Mouse (Mus musculus): ENCODE measurements around the gene Prkd3. TPM values are rescaled to one million over a fixed set of nuclear protein-coding genes. Genes with fewer than 3 reads are reported as not detected.

The Prkd3 gene
- polyA plus RNA-seq, 1 experiment from 2014 or later, result 9.9 TPM

DNA sequence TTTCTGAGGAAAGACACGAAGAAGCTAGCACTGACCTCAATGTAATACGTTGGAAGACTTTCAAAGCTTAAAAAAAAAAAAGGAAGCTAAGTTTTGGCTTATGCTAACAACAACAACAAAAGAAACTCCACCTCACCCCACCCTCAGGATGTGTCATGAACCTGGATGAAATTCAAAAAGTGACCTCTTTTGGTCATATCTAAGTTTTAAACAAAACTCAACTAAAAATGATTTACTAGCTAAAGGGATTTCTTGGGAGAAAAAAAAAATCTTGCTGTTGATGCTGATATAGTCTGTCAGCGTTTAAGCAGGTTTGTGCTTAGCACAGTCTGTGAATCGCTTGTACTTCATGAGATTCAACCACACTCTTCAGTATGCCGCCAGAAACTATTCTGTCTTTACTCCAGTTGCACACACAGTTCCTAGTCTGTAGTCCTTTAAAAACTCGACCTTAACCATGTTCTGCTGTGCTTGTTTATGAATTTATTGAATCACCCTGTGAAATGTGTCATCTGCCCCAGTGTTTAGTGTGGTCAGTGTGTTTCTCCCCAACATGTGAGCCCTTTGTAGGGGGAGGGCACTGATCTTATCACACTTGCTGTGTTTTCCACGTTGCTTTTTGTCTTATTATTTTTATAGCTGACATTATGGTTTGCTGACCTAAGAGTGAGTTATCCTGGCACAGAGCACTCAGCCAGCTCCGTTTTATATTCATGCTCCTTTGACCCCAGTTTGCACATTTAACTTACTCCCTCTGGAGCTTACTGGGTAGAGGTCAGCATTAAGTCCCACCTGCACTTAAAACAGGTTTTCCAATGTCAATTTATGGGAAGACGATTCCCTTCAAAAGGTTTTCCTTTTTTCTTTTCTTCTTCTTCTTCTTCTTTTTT, 25.4 kb downstream of the Prkd3 start:
- 57% methylated on average over 9 of the region's 9 CpGs for WGBS
- no peak for ATAC-seq
- no peak overlapping the region for H3K4me3 ChIP-seq (ENCODE audit: low read depth, low read length)
- H3K9me3 ChIP-seq (ENCODE audit: control insufficient read depth), result no peaks in the 10 kb centered on the region
- no peak overlapping the region for H3K4me2 ChIP-seq (replicated peaks; ENCODE audit: low read depth)
- no peaks in the 10 kb centered on the region for H3K36me3 ChIP-seq (ENCODE audit: control insufficient read depth, insufficient read depth)
- H3K4me1 ChIP-seq (replicated peaks; ENCODE audit: control insufficient read depth, insufficient read depth, low read length), result no peaks in the 10 kb centered on the region
- no peaks in the 10 kb centered on the region for H3K27me3 ChIP-seq (replicated peaks; ENCODE audit: control insufficient read depth, insufficient read depth, low read length)
- no peak overlapping the region for H3K27ac ChIP-seq (ENCODE audit: low read depth, low read length)
- H3K9ac ChIP-seq (ENCODE audit: low read depth, low read length), result no peak overlapping the region
- TF ChIP-seq CTCF (IDR thresholded peaks at IDR 0.05; ENCODE audit: low read depth), result no peak

DNA sequence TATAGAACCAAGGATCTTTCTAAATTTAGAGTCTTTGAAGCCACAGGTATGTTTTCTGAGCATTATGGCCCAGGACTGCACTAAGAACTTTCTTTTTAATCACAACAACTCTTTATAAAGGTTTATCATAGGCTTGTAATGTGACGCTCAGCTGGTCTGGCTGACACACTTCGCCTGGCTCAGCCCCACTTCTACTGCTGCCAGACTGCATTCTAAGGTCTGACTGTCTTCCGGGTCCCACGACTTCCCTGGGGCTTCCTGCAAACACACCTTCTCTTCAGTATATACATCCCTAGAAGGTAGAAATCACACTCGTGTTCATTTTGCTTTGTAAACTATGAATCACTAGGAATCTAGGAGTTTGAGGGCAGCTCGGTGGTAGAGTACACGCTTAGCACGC, 26.2 kb downstream of the Prkd3 start:
- Histone ChIP-seq H3K9me3 (ENCODE audit: control insufficient read depth) (no peaks in the 10 kb centered on the region), H3K27ac (ENCODE audit: low read depth, low read length) (no peak overlapping the region), H3K27me3 (replicated peaks; ENCODE audit: control insufficient read depth, insufficient read depth, low read length) (no peaks in the 10 kb centered on the region), H3K36me3 (ENCODE audit: control insufficient read depth, insufficient read depth) (no peaks in the 10 kb centered on the region), H3K4me2 (replicated peaks; ENCODE audit: low read depth) (no peak overlapping the region), H3K4me1 (replicated peaks; ENCODE audit: control insufficient read depth, insufficient read depth, low read length) (no peaks in the 10 kb centered on the region), H3K4me3 (ENCODE audit: low read depth, low read length) (no peak overlapping the region), H3K9ac (ENCODE audit: low read depth, low read length) (no peak overlapping the region)
- TF ChIP-seq CTCF (IDR thresholded peaks at IDR 0.05; ENCODE audit: low read depth), result no peak
- no peak for ATAC-seq
- WGBS, result 77% methylated on average over 8 of the region's 8 CpGs

DNA sequence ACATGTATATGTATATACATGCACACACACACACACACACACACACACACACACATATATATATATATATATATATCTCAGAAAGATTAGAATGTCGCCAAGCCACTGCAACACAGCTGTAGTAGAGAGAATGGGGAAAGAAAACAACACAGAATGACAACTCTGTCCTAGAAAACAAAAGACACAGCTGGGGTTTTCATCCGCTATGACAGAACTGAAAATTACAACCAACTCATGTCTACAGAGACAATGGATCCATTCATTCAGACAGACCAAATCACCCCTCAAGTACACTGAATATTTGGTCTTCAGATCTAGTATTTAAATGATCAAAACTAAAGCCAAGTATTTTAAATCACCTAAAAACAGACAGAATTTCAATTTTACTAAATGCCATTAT, 26.9 kb downstream of the Prkd3 start:
- TF ChIP-seq CTCF (IDR thresholded peaks at IDR 0.05; ENCODE audit: low read depth), result no peak
- Histone ChIP-seq H3K9me3 (ENCODE audit: control insufficient read depth) (no peaks in the 10 kb centered on the region), H3K36me3 (ENCODE audit: control insufficient read depth, insufficient read depth) (no peaks in the 10 kb centered on the region), H3K4me3 (ENCODE audit: low read depth, low read length) (no peak overlapping the region), H3K9ac (ENCODE audit: low read depth, low read length) (no peak overlapping the region), H3K27me3 (replicated peaks; ENCODE audit: control insufficient read depth, insufficient read depth, low read length) (no peaks in the 10 kb centered on the region), H3K4me2 (replicated peaks; ENCODE audit: low read depth) (no peak overlapping the region), H3K4me1 (replicated peaks; ENCODE audit: control insufficient read depth, insufficient read depth, low read length) (no peaks in the 10 kb centered on the region), H3K27ac (ENCODE audit: low read depth, low read length) (no peak overlapping the region)
- WGBS, result 85% methylated on average over 2 of the region's 2 CpGs
- ATAC-seq, result no peak

DNA sequence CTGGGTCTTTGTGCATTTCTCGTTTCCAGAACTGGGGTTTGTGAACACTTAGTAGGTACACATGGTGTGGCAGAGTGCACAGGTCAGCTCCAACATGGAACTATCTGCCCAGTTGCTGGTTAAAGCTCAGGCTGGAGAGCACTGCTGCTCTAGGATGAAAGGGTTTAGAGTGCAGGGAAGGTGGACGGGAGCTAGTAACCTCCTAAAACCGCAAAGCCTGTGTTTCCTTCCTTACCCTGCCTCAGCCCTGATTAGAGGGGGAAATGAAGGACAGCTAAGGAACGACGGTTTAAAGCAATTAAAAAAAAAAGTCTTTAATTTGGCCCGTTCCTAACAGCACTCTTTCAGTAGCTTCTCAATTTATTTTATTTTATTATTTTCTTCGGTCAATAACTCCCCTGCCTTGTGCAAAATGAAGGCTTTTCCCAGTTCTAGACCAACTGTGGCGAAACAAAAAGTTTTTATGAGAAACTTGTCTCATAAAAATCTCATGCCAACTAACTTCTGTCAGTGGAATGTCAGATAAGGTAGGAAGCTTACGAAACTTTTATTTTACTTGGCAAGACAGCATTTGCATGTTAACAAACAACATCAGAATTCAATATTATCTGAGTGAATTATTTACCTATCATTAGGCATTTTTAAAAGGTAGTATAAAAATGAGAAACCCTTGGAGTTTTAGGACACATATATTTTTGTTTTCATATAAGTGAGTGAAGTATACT, 28.2 kb downstream of the Prkd3 start:
- Histone ChIP-seq H3K36me3 (ENCODE audit: control insufficient read depth, insufficient read depth) (no peaks in the 10 kb centered on the region), H3K4me1 (replicated peaks; ENCODE audit: control insufficient read depth, insufficient read depth, low read length) (no peaks in the 10 kb centered on the region), H3K4me2 (replicated peaks; ENCODE audit: low read depth) (no peak overlapping the region), H3K9me3 (ENCODE audit: control insufficient read depth) (no peaks in the 10 kb centered on the region), H3K9ac (ENCODE audit: low read depth, low read length) (no peak overlapping the region), H3K27me3 (replicated peaks; ENCODE audit: control insufficient read depth, insufficient read depth, low read length) (no peaks in the 10 kb centered on the region), H3K4me3 (ENCODE audit: low read depth, low read length) (no peak overlapping the region), H3K27ac (ENCODE audit: low read depth, low read length) (no peak overlapping the region)
- no peak for TF ChIP-seq CTCF (IDR thresholded peaks at IDR 0.05; ENCODE audit: low read depth)
- ATAC-seq, result no peak
- 68% methylated on average over 9 of the region's 9 CpGs for WGBS

DNA sequence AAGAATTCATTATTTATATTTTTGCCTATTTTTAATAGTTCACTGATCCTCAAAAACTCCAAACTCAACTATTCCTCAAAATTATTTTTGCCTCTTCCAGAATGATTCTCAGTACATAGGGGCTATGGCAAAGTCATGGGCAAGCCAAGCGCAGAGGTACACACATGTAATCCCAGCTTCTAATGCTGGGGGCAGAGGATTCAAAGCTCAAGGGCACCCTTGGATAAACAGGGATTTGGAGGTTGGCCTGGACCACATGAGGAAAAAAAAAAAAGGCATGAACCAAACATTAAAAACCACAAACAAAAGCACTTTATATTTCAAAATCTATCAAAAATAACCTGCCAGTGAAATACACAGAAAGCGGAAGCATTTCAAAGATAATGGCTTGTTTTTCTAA, 29.1 kb downstream of the Prkd3 start:
- Histone ChIP-seq H3K9ac (ENCODE audit: low read depth, low read length) (no peak overlapping the region), H3K9me3 (ENCODE audit: control insufficient read depth) (no peaks in the 10 kb centered on the region), H3K27me3 (replicated peaks; ENCODE audit: control insufficient read depth, insufficient read depth, low read length) (no peaks in the 10 kb centered on the region), H3K4me3 (ENCODE audit: low read depth, low read length) (no peak overlapping the region), H3K4me2 (replicated peaks; ENCODE audit: low read depth) (no peak overlapping the region), H3K27ac (ENCODE audit: low read depth, low read length) (no peak overlapping the region), H3K36me3 (ENCODE audit: control insufficient read depth, insufficient read depth) (no peaks in the 10 kb centered on the region), H3K4me1 (replicated peaks; ENCODE audit: control insufficient read depth, insufficient read depth, low read length) (no peaks in the 10 kb centered on the region)
- ATAC-seq, result no peak
- no peak for TF ChIP-seq CTCF (IDR thresholded peaks at IDR 0.05; ENCODE audit: low read depth)
- 97% methylated on average over 2 of the region's 2 CpGs for WGBS

DNA sequence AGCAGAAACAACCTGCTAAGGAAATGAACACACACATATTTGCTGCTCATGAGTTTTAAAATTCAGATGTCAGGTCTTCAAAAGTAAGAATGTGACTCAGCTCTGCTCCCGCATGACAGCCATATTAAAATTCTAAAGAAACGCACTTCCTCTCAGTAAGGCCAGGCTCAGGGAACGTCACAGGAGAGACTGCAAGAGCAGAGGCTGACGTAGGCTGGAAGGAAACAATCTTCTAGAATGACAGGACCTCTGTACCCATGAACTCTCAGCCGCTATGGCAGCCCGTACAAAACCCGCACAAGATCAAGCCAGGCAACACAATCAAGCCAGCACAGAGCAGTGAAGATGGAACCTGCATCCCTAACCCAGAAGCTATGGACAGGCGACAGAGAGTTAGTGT, 31.6 kb downstream of the Prkd3 start:
- no peaks in the 10 kb centered on the region for H3K27me3 ChIP-seq (replicated peaks; ENCODE audit: control insufficient read depth, insufficient read depth, low read length)
- no peak overlapping the region for H3K4me2 ChIP-seq (replicated peaks; ENCODE audit: low read depth)
- WGBS, result 74% methylated on average over 8 of the region's 8 CpGs
- no peak overlapping the region for H3K9ac ChIP-seq (ENCODE audit: low read depth, low read length)
- H3K4me3 ChIP-seq (ENCODE audit: low read depth, low read length), result no peak overlapping the region
- H3K9me3 ChIP-seq (ENCODE audit: control insufficient read depth), result no peaks in the 10 kb centered on the region
- no peak for ATAC-seq
- peaks cover 6% of the 10 kb centered on the region for H3K36me3 ChIP-seq (ENCODE audit: control insufficient read depth, insufficient read depth)
- H3K27ac ChIP-seq (ENCODE audit: low read depth, low read length), result no peak overlapping the region
- no peak for TF ChIP-seq CTCF (IDR thresholded peaks at IDR 0.05; ENCODE audit: low read depth)
- no peaks in the 10 kb centered on the region for H3K4me1 ChIP-seq (replicated peaks; ENCODE audit: control insufficient read depth, insufficient read depth, low read length)
